Mouse (Mus musculus) heart, postnatal 0 days (tissue): ENCODE results near the gene 9330182L06Rik. TPM values are rescaled to one million over a fixed set of nuclear protein-coding genes. Genes with fewer than 3 reads are reported as not detected.

ENCODE experiments used
- ATAC-seq: fragments of 200-750 bp; cut with Nextera tagmentation; 2 replicates; pipeline ENCODE4 v1.8.0; 2017; ENCODE audit warnings: low read depth, moderate number of reproducible peaks, moderate library complexity; ENCODE audit not compliant: insufficient read depth
- DNase-seq: peaks from one replicate; pipeline ENCODE4 v3.0.0-alpha.2; 2016; ENCODE audit warnings: low spot score
- H3K27ac ChIP-seq: fragments of 300-500 bp; sonication (generic); 2 replicates; pipeline ENCODE4 v1.5.1; 2014; ENCODE audit warnings: low read depth, mild to moderate bottlenecking
- H3K27me3 ChIP-seq: fragments of 300-500 bp; sonication (generic); 2 replicates; pipeline ENCODE4 v1.6.1; 2014; ENCODE audit warnings: low read length, mixed read lengths; ENCODE audit not compliant: control insufficient read depth, insufficient read depth
- H3K36me3 ChIP-seq: fragments of 300-500 bp; sonication (generic); replicated peaks from 2 replicates; pipeline ENCODE4 v1.6.1; 2014; ENCODE audit warnings: low read length, mixed read lengths; ENCODE audit not compliant: control insufficient read depth, insufficient read depth
- H3K4me1 ChIP-seq: fragments of 300-500 bp; sonication (generic); 2 replicates; pipeline ENCODE4 v1.6.1; 2014; ENCODE audit warnings: antibody characterized with exemption; ENCODE audit not compliant: control insufficient read depth, insufficient read depth
- H3K4me2 ChIP-seq: fragments of 300-500 bp; sonication (generic); 2 replicates; pipeline ENCODE4 v1.6.1; 2014; ENCODE audit warnings: low read depth, mild to moderate bottlenecking, low read length, moderate library complexity
- H3K4me3 ChIP-seq: fragments of 300-500 bp; sonication (generic); 2 replicates; pipeline ENCODE4 v1.5.1; 2014; ENCODE audit warnings: low read depth, low read length
- H3K9ac ChIP-seq: fragments of 300-500 bp; sonication (generic); replicated peaks from 2 replicates; pipeline ENCODE4 v1.6.1; 2014; ENCODE audit warnings: low read depth, low read length, mixed read lengths
- H3K9me3 ChIP-seq: fragments of 300-500 bp; sonication (generic); replicated peaks from 2 replicates; pipeline ENCODE4 v1.6.1; 2016; ENCODE audit warnings: low read length; ENCODE audit not compliant: control insufficient read depth
- CTCF ChIP-seq: IDR thresholded peaks from 2 replicates; pipeline ENCODE4 v1.5.1; 2016; ENCODE audit warnings: antibody characterized with exemption, control low read depth, low read depth
- EP300 ChIP-seq: IDR thresholded peaks from 2 replicates; pipeline ENCODE4 v1.6.1; 2016; ENCODE audit warnings: antibody characterized with exemption, low read depth
- WGBS: fragments of 180-500 bp; shearing (Covaris S2); extraction: QIAGEN DNeasy Blood & Tissue Kit; methylation state at CpG from one replicate; pipeline ENCODE4 v1.1.7; 2014; 5-methylcytosine and 5-hydroxymethylcytosine counted together
- microRNA counts: library from miRNA; unstranded; fragments of <30 nt; microRNA quantifications from one replicate; lab custom pipeline; 2015
- microRNA-seq: library from miRNA; unstranded; fragments of <30 nt; microRNA quantifications from one replicate; pipeline ENCODE4, GENCODE M21; 2016
- polyA plus RNA-seq: library from polyadenylated mRNA; unstranded; fragments of >200 nt; fragmentation: Nextera tagmentation; extraction: Ambion mirVana; gene quantifications from 2 replicates; pipeline ENCODE4 v1.2.1, GENCODE M21; 2015
- total RNA-seq: library from RNA; depleted of rRNA; stranded (reverse); fragments of >200 nt; gene quantifications from 2 replicates; pipeline ENCODE4 v1.2.3, GENCODE M21; 2014; ENCODE audit warnings: low replicate concordance; rRNA removed

Gene 9330182L06Rik
- total and polyA plus RNA-seq, 2 experiments from 2014 or later: 0.40 to 1.2 TPM

DNA sequence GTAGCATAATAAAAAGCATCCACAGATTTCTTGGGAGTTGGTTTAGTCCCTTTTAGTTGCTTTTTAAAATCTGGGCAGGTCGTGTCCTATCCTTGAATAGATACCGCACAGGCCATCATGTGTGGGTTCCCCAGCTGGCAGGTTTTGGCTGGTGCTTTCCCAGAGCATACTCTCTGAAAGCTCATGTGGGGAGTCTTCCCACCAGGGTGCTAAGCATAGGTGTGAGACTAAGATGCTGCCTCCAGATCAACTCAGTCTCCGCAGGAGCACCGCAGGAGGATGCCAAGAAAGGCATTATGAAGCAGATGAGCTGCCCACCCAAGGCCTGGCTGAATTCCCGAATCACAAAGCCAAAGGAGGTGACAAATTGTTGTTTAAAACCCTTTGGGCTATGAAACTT is 229.5 kb downstream of the 9330182L06Rik start:
- Histone ChIP-seq H3K36me3 (no peaks in the 10 kb centered on the region), H3K27me3 (no peaks in the 10 kb centered on the region), H3K9ac (no peak overlapping the region), H3K4me2 (no peak overlapping the region), H3K4me1 (no peaks in the 10 kb centered on the region), H3K27ac (no peak overlapping the region), H3K9me3 (no peaks in the 10 kb centered on the region), H3K4me3 (no peak overlapping the region)
- DNase-seq (no peak), ATAC-seq (no peak)
- 14% methylated on average over 5 of the region's 5 CpGs for WGBS
- no peak for TF ChIP-seq CTCF
- TF ChIP-seq EP300: no peak

DNA sequence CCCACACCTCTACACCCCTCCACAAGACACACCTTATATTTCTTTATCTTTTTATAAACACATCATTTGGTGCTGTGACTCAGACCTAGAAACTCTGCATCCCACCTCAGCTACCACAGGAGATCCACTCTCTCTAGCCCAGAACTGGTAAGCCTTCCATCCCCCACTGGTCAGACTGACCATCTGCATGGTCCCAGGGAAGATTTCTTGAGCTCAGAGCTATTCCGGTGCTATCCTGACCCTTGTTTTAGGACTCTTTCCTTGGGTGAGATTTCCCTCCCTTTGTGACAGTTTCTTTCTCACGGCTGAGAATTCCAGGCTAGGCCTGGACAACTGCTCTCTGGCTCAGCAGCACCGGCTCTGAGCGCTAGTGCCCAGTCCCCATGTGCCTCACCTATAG is 231.3 kb downstream of the 9330182L06Rik start:
- TF ChIP-seq EP300 (no peak), CTCF (no peak)
- no peak overlapping the region for H3K9ac ChIP-seq
- DNase-seq (no peak), ATAC-seq (no peak)
- H3K27me3 ChIP-seq: no peaks in the 10 kb centered on the region
- WGBS: 68% methylated on average over 4 of the region's 4 CpGs
- no peak overlapping the region for H3K27ac ChIP-seq
- no peak overlapping the region for H3K4me3 ChIP-seq
- no peaks in the 10 kb centered on the region for H3K4me1 ChIP-seq
- no peak overlapping the region for H3K4me2 ChIP-seq
- no peaks in the 10 kb centered on the region for H3K36me3 ChIP-seq
- H3K9me3 ChIP-seq: no peaks in the 10 kb centered on the region

DNA sequence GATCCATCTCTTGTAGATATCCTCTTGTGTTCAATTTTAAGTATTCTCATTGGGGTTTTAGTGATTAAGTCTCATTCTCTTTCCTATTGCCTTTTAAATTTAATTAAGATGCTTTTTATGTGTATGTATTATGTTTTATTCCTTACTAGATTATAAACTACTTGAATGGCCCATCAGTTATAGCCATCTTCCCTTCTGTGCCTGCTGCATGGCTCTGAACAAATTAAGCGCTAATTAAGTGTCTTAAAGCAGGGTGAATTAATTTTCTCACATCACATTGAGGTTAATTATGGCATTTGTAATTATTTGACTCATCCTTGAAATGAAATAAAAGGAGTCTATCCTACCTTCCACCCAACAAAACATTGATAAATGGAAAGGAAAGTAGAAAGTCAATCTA is 245.1 kb downstream of the 9330182L06Rik start:
- Histone ChIP-seq H3K9me3 (0 out of 2 replicates have a peak, but pooled peaks cover 3% of the 10 kb centered on the region), H3K4me1 (no peaks in the 10 kb centered on the region), H3K36me3 (no peaks in the 10 kb centered on the region), H3K4me2 (no peak overlapping the region), H3K27ac (no peak overlapping the region), H3K27me3 (no peaks in the 10 kb centered on the region), H3K9ac (no peak overlapping the region), H3K4me3 (no peak overlapping the region)
- ATAC-seq (no peak), DNase-seq (no peak)
- no peak for TF ChIP-seq EP300
- no peak for TF ChIP-seq CTCF
- WGBS: 67% methylated on average over 1 of the region's 1 CpGs

DNA sequence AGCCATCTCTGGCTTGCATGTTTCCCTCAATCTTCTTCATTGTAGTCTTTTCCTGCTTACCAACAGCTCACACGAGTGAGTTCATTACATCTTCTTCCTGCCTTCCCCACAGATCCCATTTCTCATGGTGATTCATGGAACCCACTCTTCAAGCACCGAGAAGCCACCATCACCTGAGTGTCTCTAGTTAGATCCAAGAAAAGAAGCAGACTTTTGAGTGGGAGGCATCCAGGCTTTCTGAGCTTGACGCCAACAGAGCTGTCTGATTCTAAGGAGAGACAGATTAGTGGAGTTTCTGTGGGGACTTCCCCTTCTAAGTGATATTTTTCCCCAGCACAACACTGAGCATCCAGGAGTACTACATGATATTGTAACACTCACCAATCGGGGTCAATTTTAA is 259.6 kb downstream of the 9330182L06Rik start:
- DNase-seq: no peak
- no peak for TF ChIP-seq CTCF
- TF ChIP-seq EP300: no peak

More for the DNA sequence above, 259.6 kb downstream of the 9330182L06Rik start:
- H3K9me3 ChIP-seq: no peaks in the 10 kb centered on the region
- no peak overlapping the region for H3K27ac ChIP-seq
- H3K27me3 ChIP-seq: no peaks in the 10 kb centered on the region
- ATAC-seq: no peak
- no peak overlapping the region for H3K4me2 ChIP-seq
- no peak overlapping the region for H3K4me3 ChIP-seq
- no peak overlapping the region for H3K9ac ChIP-seq
- 65% methylated on average over 4 of the region's 4 CpGs for WGBS
- no peaks in the 10 kb centered on the region for H3K4me1 ChIP-seq
- H3K36me3 ChIP-seq: no peaks in the 10 kb centered on the region

MicroRNAs within 50 kb of the gene (microRNA counts, 519-probe panel; counts per million panel counts)
- not detected for microRNA mmu-miR-879 (lab: Ali Mortazavi, UCI)

Small RNAs within 50 kb of the gene (microRNA-seq; reads per million reads assigned to microRNA genes)
- 1.2 reads per million for gene Mir879

Other genes starting within 250 kb of the 9330182L06Rik start
- gene Tmem243, start 165.4 kb upstream of the 9330182L06Rik start, total RNA-seq: 8.4 and 21.8 TPM in 2 replicates
- 12.8 and 13.0 TPM in 2 replicates for gene Tmem243, start 165.4 kb upstream of the 9330182L06Rik start, polyA plus RNA-seq
- gene Dmtf1, start 104.3 kb upstream of the 9330182L06Rik start, total RNA-seq: 17.0 and 22.2 TPM in 2 replicates
- 12.5 and 13.7 TPM in 2 replicates for gene Dmtf1, start 104.3 kb upstream of the 9330182L06Rik start, polyA plus RNA-seq